Mouse (Mus musculus): ENCODE data around the gene Lpin1. TPM values are rescaled to one million over a fixed set of nuclear protein-coding genes. Genes with fewer than 3 reads are reported as not detected.

Gene Lpin1
- polyA plus RNA-seq, 1 experiment from 2014 or later: 4.7 TPM

- no peak overlapping the region for H3K4me2 ChIP-seq (ENCODE audit: low read length)
- no peak for DNase-seq (ENCODE audit: low spot score)
- WGBS: 86% methylated on average over 3 of the region's 3 CpGs
Measured at GRCm38 (mm10) chr12:16584964-16585363, 25.8 kb downstream of the Lpin1 start.

GRCm38 (mm10) chr12:16584035-16584682, 26.6 kb downstream of the Lpin1 start:
- Histone ChIP-seq H3K4me3 (replicated peaks; ENCODE audit: low read depth, low read length) (no peak overlapping the region), H3K4me1 (replicated peaks; ENCODE audit: insufficient read depth, low read length) (peaks cover 13% of the 10 kb centered on the region), H3K27me3 (ENCODE audit: insufficient read depth, low read length) (no peaks in the 10 kb centered on the region), H3K36me3 (ENCODE audit: insufficient read depth, low read length) (0 out of 2 replicates have a peak, but pooled peaks cover 9% of the 10 kb centered on the region), H3K4me2 (ENCODE audit: low read length) (no peak overlapping the region), H3K9ac (ENCODE audit: low read depth, low read length) (no peak overlapping the region), H3K9me3 (replicated peaks; ENCODE audit: low read length) (no peaks in the 10 kb centered on the region), H3K27ac (no peak overlapping the region)
- DNase-seq (ENCODE audit: low spot score) (no peak), ATAC-seq (replicated peaks; ENCODE audit: low FRiP score, low read depth) (no peak)
- WGBS: 58% methylated on average over 14 of the region's 14 CpGs
- TF ChIP-seq CTCF (IDR thresholded peaks at IDR 0.05; ENCODE audit: low read depth): no peak

More at GRCm38 (mm10) chr12:16584964-16585363, 25.8 kb downstream of the Lpin1 start:
- Histone ChIP-seq H3K4me1 (replicated peaks; ENCODE audit: insufficient read depth, low read length) (peaks cover 14% of the 10 kb centered on the region), H3K9me3 (replicated peaks; ENCODE audit: low read length) (no peaks in the 10 kb centered on the region), H3K36me3 (ENCODE audit: insufficient read depth, low read length) (0 out of 2 replicates have a peak, but pooled peaks cover 2% of the 10 kb centered on the region), H3K27me3 (ENCODE audit: insufficient read depth, low read length) (no peaks in the 10 kb centered on the region), H3K27ac (no peak overlapping the region), H3K4me3 (replicated peaks; ENCODE audit: low read depth, low read length) (no peak overlapping the region), H3K9ac (ENCODE audit: low read depth, low read length) (no peak overlapping the region)
- no peak for ATAC-seq (replicated peaks; ENCODE audit: low FRiP score, low read depth)
- TF ChIP-seq CTCF (IDR thresholded peaks at IDR 0.05; ENCODE audit: low read depth): no peak

GRCm38 (mm10) chr12:16583313-16583712, 27.5 kb downstream of the Lpin1 start:
- no peak for DNase-seq (ENCODE audit: low spot score)
- Histone ChIP-seq H3K4me1 (replicated peaks; ENCODE audit: insufficient read depth, low read length) (peaks cover 7% of the 10 kb centered on the region; the same call in 1 of the 2 replicates), H3K4me3 (replicated peaks; ENCODE audit: low read depth, low read length) (no peak overlapping the region), H3K9me3 (replicated peaks; ENCODE audit: low read length) (no peaks in the 10 kb centered on the region), H3K27me3 (ENCODE audit: insufficient read depth, low read length) (no peaks in the 10 kb centered on the region), H3K27ac (no peak overlapping the region), H3K36me3 (ENCODE audit: insufficient read depth, low read length) (0 out of 2 replicates have a peak, but pooled peaks cover 9% of the 10 kb centered on the region), H3K4me2 (ENCODE audit: low read length) (no peak overlapping the region), H3K9ac (ENCODE audit: low read depth, low read length) (no peak overlapping the region)
- no peak for TF ChIP-seq CTCF (IDR thresholded peaks at IDR 0.05; ENCODE audit: low read depth)
- WGBS: 83% methylated on average over 3 of the region's 3 CpGs
- ATAC-seq (replicated peaks; ENCODE audit: low FRiP score, low read depth): no peak

- no peak overlapping the region for H3K4me2 ChIP-seq (ENCODE audit: low read length)
- H3K9ac ChIP-seq (ENCODE audit: low read depth, low read length): no peak overlapping the region
- H3K4me3 ChIP-seq (replicated peaks; ENCODE audit: low read depth, low read length): no peak overlapping the region
- no peak for DNase-seq (ENCODE audit: low spot score)
- H3K27ac ChIP-seq: no peak overlapping the region
- H3K27me3 ChIP-seq (ENCODE audit: insufficient read depth, low read length): no peaks in the 10 kb centered on the region
- no peak for ATAC-seq (replicated peaks; ENCODE audit: low FRiP score, low read depth)
- peaks cover 13% of the 10 kb centered on the region; the same call in 1 of the 2 replicates for H3K36me3 ChIP-seq (ENCODE audit: insufficient read depth, low read length)
- no peak for TF ChIP-seq CTCF (IDR thresholded peaks at IDR 0.05; ENCODE audit: low read depth)
- H3K9me3 ChIP-seq (replicated peaks; ENCODE audit: low read length): no peaks in the 10 kb centered on the region
- no peaks in the 10 kb centered on the region for H3K4me1 ChIP-seq (replicated peaks; ENCODE audit: insufficient read depth, low read length)
- WGBS: 83% methylated on average over 9 of the region's 9 CpGs
Measured at GRCm38 (mm10) chr12:16580306-16580705, 30.5 kb downstream of the Lpin1 start.

- no peak overlapping the region for H3K4me3 ChIP-seq (replicated peaks; ENCODE audit: low read depth, low read length)
- H3K36me3 ChIP-seq (ENCODE audit: insufficient read depth, low read length): peaks cover 21% of the 10 kb centered on the region; the same call in 1 of the 2 replicates
- H3K4me1 ChIP-seq (replicated peaks; ENCODE audit: insufficient read depth, low read length): no peaks in the 10 kb centered on the region
- WGBS: 71% methylated on average over 9 of the region's 9 CpGs
- H3K27ac ChIP-seq: no peak overlapping the region
- no peak for DNase-seq (ENCODE audit: low spot score)
- H3K27me3 ChIP-seq (ENCODE audit: insufficient read depth, low read length): no peaks in the 10 kb centered on the region
- no peak for ATAC-seq (replicated peaks; ENCODE audit: low FRiP score, low read depth)
- no peak overlapping the region for H3K4me2 ChIP-seq (ENCODE audit: low read length)
- H3K9ac ChIP-seq (ENCODE audit: low read depth, low read length): no peak overlapping the region
- TF ChIP-seq CTCF (IDR thresholded peaks at IDR 0.05; ENCODE audit: low read depth): no peak
- no peaks in the 10 kb centered on the region for H3K9me3 ChIP-seq (replicated peaks; ENCODE audit: low read length)
Measured at GRCm38 (mm10) chr12:16577665-16578233, 33.0 kb downstream of the Lpin1 start.

- 0 out of 2 replicates have a peak, but pooled peaks cover 22% of the 10 kb centered on the region for H3K36me3 ChIP-seq (ENCODE audit: insufficient read depth, low read length)
- no peak overlapping the region for H3K4me2 ChIP-seq (ENCODE audit: low read length)
- TF ChIP-seq CTCF (IDR thresholded peaks at IDR 0.05; ENCODE audit: low read depth): no peak
- no peaks in the 10 kb centered on the region for H3K27me3 ChIP-seq (ENCODE audit: insufficient read depth, low read length)
- H3K9ac ChIP-seq (ENCODE audit: low read depth, low read length): no peak overlapping the region
- H3K9me3 ChIP-seq (replicated peaks; ENCODE audit: low read length): no peaks in the 10 kb centered on the region
- no peak overlapping the region for H3K27ac ChIP-seq
- ATAC-seq (replicated peaks; ENCODE audit: low FRiP score, low read depth): no peak
- H3K4me1 ChIP-seq (replicated peaks; ENCODE audit: insufficient read depth, low read length): no peaks in the 10 kb centered on the region
- H3K4me3 ChIP-seq (replicated peaks; ENCODE audit: low read depth, low read length): no peak overlapping the region
- DNase-seq (ENCODE audit: low spot score): no peak
- 87% methylated on average over 10 of the region's 10 CpGs for WGBS
Measured at GRCm38 (mm10) chr12:16571278-16571677, 39.5 kb downstream of the Lpin1 start.
